Mouse (Mus musculus) left cerebral cortex, postnatal 14 days (tissue): ENCODE measurements around the gene Ints12. TPM values are rescaled to one million over a fixed set of nuclear protein-coding genes. Genes with fewer than 3 reads are reported as not detected.

ENCODE experiments used
- DNase-seq, 2 experiments: peaks; one replicate each; pipeline ENCODE4 v3.0.0; 2021 to 2022; ENCODE audit warnings: low spot score in 2 of 2, mixed read lengths in 1 of 2
- intact Hi-C: fragments of 180-260 bp; cut with DNase I; formaldehyde crosslinking; loops from one replicate; pipeline ENCODE4 v1.15.1; 2025
- total RNA-seq, 2 experiments: library from RNA; stranded (reverse); gene quantifications; 2 replicates each; pipeline ENCODE4 v1.2.3; 2021

Gene Ints12
- total RNA-seq, 2 experiments from 2014 or later: 11.5 to 13.6 TPM

GRCm38 (mm10) chr3:133131372-133131771 is 39.7 kb downstream of the Ints12 start:
- intact Hi-C loops: loop anchor here (10.0 kb wide), 1 partner anchor 143 kb away; no protein-coding TSS in a partner anchor
- DNase-seq: no peak

- intact Hi-C loops: loop anchor here (10.0 kb wide), 1 partner anchor 142 kb away; no protein-coding TSS in a partner anchor
- DNase-seq: peak in 1 of 2 experiments; percentile 28
Observed at GRCm38 (mm10) chr3:133132611-133133010, 41.0 kb downstream of the Ints12 start.

- no peak for DNase-seq
- intact Hi-C loops: no loop called here
Observed at GRCm38 (mm10) chr3:133141877-133142276, 50.2 kb downstream of the Ints12 start.

- no peak for DNase-seq
- intact Hi-C loops: no loop called here
Observed at GRCm38 (mm10) chr3:133144511-133145147, 53.0 kb downstream of the Ints12 start.

GRCm38 (mm10) chr3:133151629-133152028 is 60.0 kb downstream of the Ints12 start:
- intact Hi-C loops: no loop called here

GRCm38 (mm10) chr3:133152831-133153230 is 61.2 kb downstream of the Ints12 start:
- no peak for DNase-seq

More at GRCm38 (mm10) chr3:133151629-133152028, 60.0 kb downstream of the Ints12 start:
- DNase-seq: no peak

GRCm38 (mm10) chr3:133153629-133154028 is 62.0 kb downstream of the Ints12 start:
- intact Hi-C loops: no loop called here
- DNase-seq: no peak

More at GRCm38 (mm10) chr3:133152831-133153230, 61.2 kb downstream of the Ints12 start:
- intact Hi-C loops: no loop called here

GRCm38 (mm10) chr3:133154683-133155082 is 63.0 kb downstream of the Ints12 start:
- DNase-seq: peak; percentile 45 to 53
- intact Hi-C loops: no loop called here

GRCm38 (mm10) chr3:133158260-133158659 is 66.6 kb downstream of the Ints12 start:
- DNase-seq: no peak
- intact Hi-C loops: no loop called here

Other genes starting within 250 kb of the Ints12 start
- gene Npnt, start 141.5 kb upstream of the Ints12 start, total RNA-seq: 10 to 100 TPM; 65.7 to 90.7 TPM
- 1 to 10 TPM; 6.3 to 7.6 TPM for gene Gstcd, start 193 bp downstream of the Ints12 start, total RNA-seq
- gene Arhgef38, start 143.1 kb downstream of the Ints12 start, total RNA-seq: under 1 TPM in 1 of 2 experiments, not detected in 1; 0.20 TPM
- 10 to 100 TPM; 45.8 to 50.8 TPM for gene Ppa2, start 218.3 kb downstream of the Ints12 start, total RNA-seq